Mouse (Mus musculus) urinary bladder, postnatal 4 days (tissue): ENCODE measurements at regions not wholly inside any gene's neighbourhood (a gene's known extent, or its start where the extent isn't known, plus 50 kb on each side); places are given as distances from the start of the nearest gene placed in this dataset.

Source experiments
- DNase-seq, 2 experiments: peaks; one replicate each; pipeline ENCODE4 v3.0.0; 2021 to 2022; ENCODE audit warnings: low spot score in 2 of 2

GRCm38 (mm10) chr2:61453490-61454281 is 124.7 kb upstream of the Tank start:
- DNase-seq = peak in 1 of 2 experiments; percentile 20

DNA sequence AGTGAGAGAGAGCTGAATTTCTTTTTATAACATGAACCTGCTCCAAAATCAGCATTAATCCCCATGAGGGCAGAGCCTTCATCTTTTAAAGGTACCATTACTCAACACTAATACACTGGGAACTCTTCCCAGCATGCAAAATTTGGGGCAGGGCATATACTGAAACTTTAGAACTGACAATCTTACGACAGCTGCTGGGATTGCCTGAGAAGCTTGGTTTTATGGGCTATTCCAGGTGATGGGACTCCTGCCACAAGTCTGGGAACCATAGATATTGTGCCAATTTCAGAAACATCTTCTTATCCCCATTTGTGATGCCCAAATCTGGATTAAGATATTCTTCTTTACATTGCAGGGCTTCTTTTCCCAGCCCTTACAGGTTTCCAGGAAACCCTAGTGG is 125.8 kb upstream of the Tank start:
- no peak for DNase-seq

GRCm38 (mm10) chr2:61450731-61451130 is 127.7 kb upstream of the Tank start:
- no peak for DNase-seq

GRCm38 (mm10) chr2:61436591-61436990 is 141.8 kb upstream of the Tank start:
- DNase-seq = no peak

DNA sequence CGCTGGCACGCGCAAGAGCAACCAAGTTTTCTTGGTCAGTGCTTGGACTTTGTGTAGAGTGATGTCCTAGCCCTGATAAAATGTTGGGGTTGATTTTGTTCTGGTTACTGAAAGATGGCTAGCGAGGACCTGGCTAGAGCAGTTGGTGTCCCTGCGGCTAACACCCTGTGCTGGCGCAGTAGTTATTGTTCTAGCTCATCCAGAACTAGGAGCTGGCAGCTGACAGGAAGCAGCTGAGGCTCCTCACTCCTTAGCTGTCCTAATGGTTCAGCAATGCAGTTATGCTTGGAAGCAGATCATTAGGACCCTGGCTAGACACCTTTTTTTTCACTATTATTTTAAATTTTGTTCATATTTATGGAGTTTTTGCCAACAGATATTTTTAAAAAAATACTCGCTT is 170.5 kb upstream of the Tank start:
- DNase-seq = no peak

DNA sequence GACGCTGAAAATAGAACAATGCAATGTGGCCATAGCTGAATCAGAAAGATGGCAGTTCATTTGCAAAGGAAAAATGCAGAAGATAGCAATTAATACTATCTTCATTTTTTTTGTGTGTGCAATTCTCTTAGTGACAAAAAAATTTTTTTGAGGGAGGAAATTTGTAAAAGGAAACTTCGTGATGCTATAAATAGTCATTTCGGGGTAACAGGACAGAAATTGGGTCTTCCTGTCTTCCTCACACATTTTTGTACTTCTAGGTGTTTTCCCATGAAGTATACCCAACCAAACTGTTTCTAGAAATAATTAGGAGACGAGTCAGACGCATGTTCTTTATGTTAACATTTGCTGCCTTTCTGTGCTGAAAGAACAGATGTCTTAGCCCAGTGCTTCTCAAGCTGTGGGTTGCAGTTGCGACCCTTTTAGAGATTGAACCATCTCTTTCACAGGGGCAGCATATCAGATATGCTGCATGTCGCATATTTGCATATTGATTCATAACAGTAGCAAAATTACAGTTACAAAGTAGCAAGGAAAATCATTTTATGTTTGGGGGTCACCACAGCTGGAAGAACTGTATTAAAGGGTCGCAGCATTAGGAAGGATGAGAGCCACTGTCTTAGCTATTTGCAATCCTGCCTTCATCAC is 172.2 kb upstream of the Tank start:
- DNase-seq = no peak

DNA sequence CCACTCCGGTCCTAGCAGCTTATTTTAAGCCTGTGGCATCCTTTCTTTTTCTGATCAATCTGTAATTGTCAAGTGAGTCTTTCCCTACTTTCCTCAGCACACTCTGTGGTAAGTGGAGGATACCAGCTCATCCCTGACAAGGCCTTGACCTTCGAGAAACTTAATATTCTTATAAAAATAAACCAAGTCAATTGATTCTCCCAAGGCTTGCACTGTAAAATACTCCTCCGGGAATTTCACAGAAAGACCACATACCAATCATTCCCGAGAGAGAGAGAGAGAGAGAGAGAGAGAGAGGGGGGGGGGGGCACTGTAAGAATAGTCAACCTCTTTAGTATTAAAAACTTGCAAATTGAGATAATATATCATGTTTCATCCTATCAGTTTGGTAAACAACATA is 173.1 kb upstream of the Tank start:
- DNase-seq = no peak

DNA sequence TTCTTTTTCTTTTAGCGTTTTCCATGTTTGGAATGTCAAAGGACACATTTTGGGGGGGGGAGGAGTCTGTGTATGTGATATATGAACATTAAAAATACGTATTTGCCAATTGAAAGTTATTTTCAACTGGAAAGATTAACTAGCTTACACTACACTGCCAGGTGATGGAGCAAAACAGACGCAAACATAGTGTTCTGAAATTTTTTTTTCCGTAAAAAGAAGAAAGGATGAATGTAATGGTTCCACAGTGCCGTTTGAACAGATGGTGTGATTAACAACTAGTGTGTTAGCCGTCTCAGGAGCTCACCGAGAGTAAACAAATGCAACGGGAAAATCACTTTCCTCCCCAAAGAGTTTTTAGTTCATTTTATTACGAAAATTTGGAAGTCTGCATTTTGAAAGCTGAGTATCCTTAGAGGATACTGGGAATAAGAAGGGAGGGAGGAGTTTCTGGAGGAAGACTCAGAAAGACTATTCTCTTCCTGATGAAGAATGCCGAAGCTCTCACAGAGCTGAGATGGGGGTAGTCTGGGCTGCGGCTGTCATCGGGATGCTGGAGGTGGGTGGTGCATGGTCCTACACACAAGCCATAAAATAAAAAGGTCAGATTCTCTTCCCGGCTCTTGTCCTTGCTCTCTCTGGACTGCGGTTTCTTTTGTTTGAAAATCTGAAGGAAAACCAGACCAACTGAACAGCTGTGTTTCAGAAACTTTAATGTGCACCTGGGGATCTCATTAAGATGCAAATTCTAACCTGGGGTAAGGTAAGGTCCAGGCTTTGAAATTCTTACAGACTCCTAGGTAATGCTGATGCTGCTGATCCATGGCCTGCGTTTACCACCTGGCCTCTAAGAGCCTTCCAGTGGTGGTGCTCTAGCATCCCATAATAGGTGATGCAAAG is 175.5 kb upstream of the Tank start:
- no peak for DNase-seq

DNA sequence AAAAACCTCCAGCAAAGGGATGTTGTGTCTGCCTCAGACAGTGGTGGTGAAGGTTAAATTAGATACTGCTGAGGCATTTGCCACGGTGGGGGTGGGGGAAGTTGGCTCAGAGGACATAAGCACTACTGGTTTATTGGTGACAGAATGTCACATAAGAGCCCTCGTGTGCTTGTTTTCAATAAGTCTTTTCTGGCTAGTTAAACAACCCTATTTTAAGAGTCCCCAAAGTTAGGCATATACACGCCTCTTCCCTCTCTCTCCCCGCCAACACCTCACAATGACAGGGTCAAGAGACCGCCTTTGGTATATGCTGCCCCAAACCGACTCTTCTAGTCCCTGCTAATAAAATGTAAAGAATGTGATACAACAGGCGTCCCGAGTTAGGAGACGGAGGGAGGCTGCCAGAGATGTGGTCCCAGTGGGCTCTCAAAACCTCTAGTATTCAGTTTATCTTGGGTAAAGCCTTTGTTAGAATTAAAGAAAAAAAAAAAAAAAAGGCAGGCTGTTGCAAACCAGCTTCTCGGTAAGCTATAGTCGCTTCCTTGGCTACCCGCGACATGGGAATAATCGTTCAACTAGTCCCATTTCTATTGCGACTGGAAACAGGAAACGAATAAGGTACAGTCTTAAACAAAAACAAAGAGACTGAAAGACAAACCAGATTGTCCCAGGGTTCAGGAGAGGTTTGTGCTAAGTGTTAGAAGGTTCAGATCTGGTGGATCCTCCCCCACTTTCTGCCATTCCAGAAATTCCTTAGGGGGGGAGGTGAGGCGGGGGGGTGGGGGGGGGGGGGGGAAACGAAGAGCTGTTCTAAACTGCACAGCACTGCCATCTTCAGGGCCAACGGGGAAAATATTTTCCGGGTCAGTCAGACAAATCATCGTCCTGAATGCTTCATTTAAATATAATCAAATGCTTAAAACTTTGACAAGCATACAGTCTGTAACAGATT is 176.5 kb upstream of the Tank start:
- peak; percentile 54 to 80 for DNase-seq

DNA sequence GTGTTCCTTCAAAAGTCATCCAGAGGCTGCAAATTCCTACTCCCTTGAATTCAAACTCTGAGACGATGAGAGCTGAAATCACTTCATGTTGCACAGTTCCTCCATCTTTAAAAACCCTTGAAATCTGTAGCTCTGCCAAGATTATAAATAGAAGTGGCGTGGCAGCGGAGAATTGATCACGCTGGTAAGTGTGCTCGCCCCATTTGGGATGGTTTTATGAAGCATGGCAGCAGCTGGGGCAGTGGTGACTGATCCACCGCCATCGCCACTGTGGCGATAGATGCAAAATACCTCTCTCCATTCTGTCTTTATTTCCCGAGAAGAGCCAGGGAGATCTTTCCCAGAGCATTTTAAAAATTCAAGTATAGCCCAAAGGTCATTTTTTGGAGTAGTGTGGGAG is 179.8 kb upstream of the Tank start:
- no peak for DNase-seq

GRCm38 (mm10) chr2:61389622-61390021 is 188.8 kb upstream of the Tank start:
- no peak for DNase-seq

DNA sequence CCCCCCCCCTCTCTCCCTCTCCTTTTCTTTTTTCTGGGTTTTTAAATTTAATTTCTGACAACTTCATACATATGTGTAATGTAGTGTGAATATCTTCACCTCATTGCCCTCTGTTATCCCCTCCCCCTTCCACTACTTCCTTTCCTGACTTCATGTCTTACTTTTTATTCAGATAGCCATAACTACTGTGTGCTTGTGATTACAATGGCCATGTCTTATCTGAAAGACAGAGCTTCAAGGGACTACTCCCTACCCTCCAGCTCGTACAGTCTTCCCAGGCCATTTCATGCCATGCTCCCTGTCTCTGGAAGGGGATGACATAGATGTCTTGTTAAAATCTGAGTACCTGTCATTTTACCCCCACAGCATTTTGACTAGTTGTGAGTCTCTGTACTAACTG is 189.2 kb upstream of the Tank start:
- DNase-seq = no peak

GRCm38 (mm10) chr2:61387561-61387960 is 190.8 kb upstream of the Tank start:
- no peak for DNase-seq

- DNase-seq = no peak
These were observed 191.4 kb upstream of the Tank start for GRCm38 (mm10) chr2:61386966-61387365.

DNA sequence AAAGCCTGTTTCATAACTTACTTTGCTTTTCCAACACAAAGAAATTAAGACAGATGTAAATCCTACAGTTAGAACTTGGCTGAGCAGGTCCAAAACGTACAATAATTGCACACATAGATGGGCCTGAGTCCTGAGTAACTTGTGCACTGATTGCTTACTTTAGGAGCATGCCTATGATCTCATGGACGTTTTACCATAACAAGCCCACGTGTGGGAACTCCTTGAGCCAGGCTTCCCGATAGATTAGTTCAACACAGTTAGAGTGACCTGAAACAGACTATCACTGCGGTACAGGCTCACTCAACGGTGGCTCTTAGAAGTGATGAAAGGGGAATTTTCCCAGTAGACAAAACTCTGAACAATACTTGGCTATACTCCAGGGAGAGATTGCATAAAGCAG is 193.9 kb upstream of the Tank start:
- DNase-seq = no peak

- DNase-seq = no peak
These were observed 194.6 kb upstream of the Tank start for GRCm38 (mm10) chr2:61383744-61384295.

DNA sequence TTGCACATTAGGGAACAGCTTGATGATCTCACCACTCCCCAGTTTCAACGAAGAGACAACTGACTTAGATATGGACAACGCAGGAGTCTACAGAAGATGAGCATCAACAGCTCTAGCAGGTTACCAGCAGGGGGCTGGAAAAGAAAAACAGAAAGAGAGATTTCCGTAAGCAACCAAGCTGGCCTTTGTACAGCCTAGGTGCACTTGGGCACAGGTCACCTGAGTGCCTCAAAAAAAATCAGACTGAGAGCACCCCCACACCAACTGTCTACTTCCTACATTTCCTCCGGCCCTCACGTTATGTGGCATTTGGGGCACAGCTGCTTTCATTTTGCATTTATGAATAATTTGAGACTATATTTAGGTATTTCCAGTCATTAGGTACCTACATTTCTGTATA is 199.3 kb upstream of the Tank start:
- DNase-seq = no peak

DNA sequence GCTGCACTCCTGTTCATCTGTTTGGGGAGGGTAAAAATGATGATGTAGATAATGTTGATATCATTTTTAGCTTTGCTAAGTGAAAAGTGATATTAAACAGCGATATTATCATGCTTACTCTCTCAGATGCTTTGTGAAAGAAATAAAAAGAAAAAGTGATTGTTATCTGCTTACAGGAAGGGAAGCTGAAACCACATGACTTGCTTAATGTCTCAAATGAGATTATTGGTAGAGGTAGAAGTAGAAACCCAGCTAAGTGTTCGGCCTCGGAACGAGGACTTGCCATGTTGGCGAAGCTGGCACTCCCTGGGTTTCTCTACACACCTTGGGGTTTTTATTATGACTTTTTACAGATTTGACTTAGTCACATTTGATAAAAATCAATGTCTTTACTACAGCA is 200.1 kb upstream of the Tank start:
- DNase-seq = no peak

DNA sequence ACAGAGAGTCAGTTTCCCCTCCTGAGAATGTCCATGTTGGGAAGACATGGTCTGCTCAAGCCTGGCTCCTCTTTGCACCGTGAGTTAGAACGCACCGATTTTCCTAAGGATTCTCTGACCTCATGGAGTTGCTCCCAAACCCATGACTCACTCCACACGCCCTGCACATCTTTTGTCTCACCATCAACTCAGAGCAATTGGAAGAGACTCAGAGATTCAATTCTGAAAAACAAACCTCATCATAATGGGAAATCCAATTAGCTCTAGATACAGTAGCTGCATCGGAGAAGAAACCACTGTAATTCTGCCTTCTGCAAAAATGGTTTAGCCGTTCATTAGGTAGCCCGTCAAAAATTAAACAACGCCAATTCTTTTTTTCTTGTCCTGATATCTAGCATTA is 200.6 kb upstream of the Tank start:
- DNase-seq = no peak

DNA sequence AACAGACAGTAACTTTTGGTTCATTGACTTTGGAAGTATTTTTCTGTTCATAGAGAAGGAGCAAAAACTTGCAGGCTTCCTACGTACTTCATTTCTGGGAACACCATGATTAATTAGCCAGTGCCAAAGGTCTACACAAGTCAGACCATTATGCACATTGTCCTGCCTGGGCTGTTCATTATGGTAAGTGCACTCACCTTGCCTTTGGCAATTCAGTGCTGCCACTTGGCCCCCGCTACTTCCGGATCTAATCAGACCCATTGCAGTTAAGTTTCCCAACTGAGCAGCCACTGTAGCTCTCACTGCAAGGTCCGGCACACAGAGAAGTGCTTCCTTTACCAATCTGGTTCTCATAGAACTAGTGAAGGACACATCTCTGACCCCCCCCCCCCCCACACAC is 215.8 kb upstream of the Tank start:
- DNase-seq = no peak

- no peak for DNase-seq
These were observed 217.0 kb upstream of the Tank start for GRCm38 (mm10) chr2:61361394-61361793.
